Mouse (Mus musculus) frontal cortex, postnatal 14 days (tissue): Measurements from ENCODE around the gene Pde3a.

ENCODE experiments used
- DNase-seq, 2 experiments: peaks; one replicate each; pipeline ENCODE4 v3.0.0; 2022; ENCODE audit warnings: low spot score in 2 of 2

The Pde3a gene

GRCm38 (mm10) chr6:141267888-141268570, 19.0 kb downstream of the Pde3a start:
- no peak for DNase-seq

GRCm38 (mm10) chr6:141268871-141269270, 19.8 kb downstream of the Pde3a start:
- no peak for DNase-seq

GRCm38 (mm10) chr6:141271133-141271532, 22.1 kb downstream of the Pde3a start:
- DNase-seq = no peak

- no peak for DNase-seq
These were observed 22.5 kb downstream of the Pde3a start for GRCm38 (mm10) chr6:141271579-141271978.

DNA sequence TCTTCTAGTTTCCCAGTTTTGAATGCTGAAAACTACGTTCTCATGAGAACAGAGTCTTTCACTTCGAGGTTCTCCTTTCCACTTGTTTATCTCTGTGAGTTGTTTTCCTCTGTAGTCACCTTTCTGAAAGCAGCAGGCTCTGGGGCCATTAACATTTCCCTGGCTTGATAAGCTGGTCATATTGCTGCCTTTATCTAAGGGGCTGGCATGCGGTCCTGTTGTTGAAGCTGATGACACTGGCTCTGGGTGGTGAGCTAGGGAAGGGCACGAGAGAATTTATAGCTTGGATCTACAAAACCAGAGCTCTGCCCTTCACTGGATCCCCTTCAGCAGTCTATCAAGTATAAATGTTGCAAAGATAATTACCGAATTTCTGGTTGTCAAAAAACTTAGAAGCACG, 24.6 kb downstream of the Pde3a start:
- DNase-seq = no peak

DNA sequence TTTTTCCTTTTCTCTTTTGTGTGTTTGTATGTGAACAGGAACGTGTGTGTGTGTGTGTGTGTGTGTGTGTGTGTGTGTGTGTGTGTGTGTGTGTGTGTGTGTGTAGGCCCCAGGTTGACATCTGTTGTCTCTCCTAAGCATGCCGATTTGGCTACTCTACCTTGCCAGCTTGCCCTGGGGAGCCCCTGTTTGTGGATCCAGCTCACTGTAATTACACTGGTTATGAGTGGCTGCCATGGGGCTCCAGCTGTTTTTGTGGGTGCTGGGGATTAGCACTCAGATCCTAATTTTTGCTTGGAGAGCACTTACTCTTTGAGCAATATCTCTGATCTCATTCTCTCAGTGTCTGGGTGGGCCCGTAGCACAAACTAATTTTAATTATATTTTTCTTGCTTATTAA, 32.6 kb downstream of the Pde3a start:
- no peak for DNase-seq

GRCm38 (mm10) chr6:141282796-141283195, 33.7 kb downstream of the Pde3a start:
- DNase-seq = no peak

- DNase-seq = no peak
These were observed 42.1 kb downstream of the Pde3a start for GRCm38 (mm10) chr6:141291195-141291594.

DNA sequence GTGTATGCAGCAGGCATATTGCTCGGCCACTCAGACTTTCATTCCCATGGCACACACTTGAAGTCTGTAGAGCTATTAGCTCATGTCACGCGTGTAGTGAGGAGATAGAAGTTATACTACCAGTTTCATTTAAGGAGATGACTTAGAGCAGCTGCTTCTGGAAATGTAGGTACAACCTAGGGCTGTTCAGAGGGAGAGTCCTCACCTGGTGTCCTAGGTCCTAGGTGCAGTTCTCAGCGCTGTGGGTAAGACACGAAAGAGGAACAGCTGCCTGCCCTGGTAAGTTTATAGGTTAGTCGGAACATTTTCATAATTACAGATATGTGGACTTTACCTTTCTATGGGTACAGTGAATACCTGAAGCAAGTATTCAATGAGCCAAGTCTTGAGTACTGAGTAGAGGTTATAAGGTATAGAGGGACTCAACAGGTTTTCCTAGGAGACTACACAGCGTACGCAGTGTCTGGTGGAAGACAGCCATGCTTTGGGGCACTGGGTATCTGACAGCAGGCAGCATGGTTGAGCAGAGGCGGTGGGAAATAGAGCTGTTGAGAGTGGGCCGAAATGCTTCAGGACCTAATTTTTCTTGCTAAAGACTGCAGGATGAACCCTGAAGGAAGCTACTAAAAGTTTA, 43.9 kb downstream of the Pde3a start:
- no peak for DNase-seq

DNA sequence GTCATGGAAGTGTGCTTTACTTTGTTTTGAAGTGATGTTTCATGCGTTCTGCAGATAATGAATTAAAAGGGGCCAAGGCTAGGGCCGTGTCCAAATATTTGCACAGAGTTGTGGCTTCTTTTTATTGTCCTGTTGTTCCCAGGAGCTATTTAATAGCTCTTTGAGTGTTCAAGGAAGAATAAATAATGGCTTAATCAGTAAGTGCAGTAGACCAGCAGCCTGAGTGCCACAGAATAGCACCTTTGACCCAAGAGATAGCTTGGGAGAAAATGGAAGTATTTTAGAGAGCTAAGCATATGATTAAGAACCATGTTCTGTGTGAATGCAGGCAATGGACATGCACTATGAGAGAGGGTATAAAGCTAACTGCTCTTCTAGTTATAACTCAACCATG, 44.4 kb downstream of the Pde3a start:
- no peak for DNase-seq

- DNase-seq = no peak
These were observed 46.2 kb downstream of the Pde3a start for GRCm38 (mm10) chr6:141295264-141295663.

GRCm38 (mm10) chr6:141301750-141302748, 53.0 kb downstream of the Pde3a start:
- DNase-seq = no peak

DNA sequence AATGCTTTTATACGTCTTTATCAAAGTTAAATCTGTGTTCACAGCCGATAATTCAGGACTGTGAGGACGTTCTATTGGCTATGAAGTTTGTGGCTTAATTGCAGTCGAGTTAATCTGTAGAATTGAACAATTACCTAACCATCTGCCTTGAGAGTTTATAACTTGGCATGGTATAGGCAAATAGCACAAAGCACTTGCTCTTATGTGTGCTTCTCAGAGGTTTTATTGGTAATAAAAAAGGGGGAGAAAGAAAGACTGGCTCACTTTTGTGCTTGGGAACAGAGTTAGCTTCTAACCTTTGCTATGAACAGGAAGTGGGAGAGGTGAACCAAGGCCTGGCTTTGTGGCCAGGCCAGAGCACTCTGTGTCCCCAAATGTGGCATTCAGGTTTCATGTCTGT, 53.8 kb downstream of the Pde3a start:
- DNase-seq = no peak

DNA sequence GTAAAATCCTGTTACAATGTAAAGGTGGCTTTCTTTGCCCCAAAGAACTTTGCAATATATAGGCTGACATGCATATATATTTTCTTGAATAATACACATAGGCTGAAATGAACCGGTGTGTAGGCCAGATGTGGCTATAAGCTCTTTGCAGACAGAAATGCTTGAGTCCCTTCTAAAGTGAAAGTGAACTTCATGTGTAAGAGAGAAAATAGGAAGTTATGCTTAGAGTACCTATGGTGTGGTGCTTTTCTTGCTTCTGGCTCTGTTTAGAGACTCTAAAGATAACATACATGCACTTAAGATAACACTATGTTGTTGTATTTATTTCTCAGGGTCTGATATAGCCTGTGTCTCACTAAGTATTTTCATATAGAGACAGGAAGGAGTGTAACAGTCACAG, 58.3 kb downstream of the Pde3a start:
- no peak for DNase-seq

GRCm38 (mm10) chr6:141308451-141308850, 59.4 kb downstream of the Pde3a start:
- no peak for DNase-seq

DNA sequence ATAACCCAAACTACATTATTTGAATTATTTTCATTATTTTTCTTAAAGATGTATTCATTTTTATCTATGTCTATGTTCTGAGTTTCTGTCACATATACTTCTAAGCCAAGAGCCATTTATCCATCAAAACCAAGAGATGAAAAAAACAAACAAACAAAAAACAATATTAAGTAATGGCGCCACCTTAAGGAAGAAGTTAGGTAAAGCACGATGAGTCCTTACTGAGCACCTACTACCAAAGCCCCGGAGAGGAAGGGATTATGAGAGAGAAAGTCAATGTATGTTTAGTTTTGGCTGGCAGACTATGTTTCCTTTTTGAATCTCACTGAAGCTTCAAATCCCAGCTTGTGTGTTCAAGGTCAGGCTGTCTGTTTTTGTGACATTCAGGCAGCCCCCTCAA, 60.8 kb downstream of the Pde3a start:
- no peak for DNase-seq

- DNase-seq = no peak
These were observed 61.3 kb downstream of the Pde3a start for GRCm38 (mm10) chr6:141310351-141310750.

- peak in 1 of 2 experiments; percentile 4 for DNase-seq
These were observed 62.5 kb downstream of the Pde3a start for GRCm38 (mm10) chr6:141311615-141312014.

DNA sequence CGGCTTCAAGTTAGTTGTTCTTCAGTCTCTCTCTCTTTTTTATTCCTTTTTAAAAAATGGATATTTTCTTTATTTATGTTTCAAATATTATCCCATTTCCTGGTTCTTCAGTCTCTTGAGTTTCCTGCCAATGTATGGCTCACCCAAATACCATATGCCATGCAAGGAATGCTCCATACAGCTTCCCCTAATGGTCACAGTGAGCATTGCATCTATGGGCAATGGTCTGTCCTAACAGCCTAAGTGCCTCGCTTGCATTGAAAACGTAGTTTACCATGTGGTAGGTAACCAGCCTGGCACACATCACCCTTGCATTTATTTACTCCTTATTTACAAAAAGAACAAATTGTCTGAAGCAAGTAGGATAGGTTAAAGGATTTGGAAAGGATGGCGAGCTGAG, 64.0 kb downstream of the Pde3a start:
- no peak for DNase-seq

GRCm38 (mm10) chr6:141318440-141318839, 69.4 kb downstream of the Pde3a start:
- no peak for DNase-seq

GRCm38 (mm10) chr6:141321253-141321652, 72.2 kb downstream of the Pde3a start:
- DNase-seq = no peak

- no peak for DNase-seq
These were observed 73.9 kb downstream of the Pde3a start for GRCm38 (mm10) chr6:141322961-141323360.
